Mouse (Mus musculus) induced T-regulatory cell, adult 2 months (primary cell): Measurements from ENCODE around the gene Bik.

Source experiments
- DNase-seq: peaks from one replicate; pipeline ENCODE4 v3.0.0-alpha.2; 2012; ENCODE audit warnings: low read depth

The Bik gene

DNA sequence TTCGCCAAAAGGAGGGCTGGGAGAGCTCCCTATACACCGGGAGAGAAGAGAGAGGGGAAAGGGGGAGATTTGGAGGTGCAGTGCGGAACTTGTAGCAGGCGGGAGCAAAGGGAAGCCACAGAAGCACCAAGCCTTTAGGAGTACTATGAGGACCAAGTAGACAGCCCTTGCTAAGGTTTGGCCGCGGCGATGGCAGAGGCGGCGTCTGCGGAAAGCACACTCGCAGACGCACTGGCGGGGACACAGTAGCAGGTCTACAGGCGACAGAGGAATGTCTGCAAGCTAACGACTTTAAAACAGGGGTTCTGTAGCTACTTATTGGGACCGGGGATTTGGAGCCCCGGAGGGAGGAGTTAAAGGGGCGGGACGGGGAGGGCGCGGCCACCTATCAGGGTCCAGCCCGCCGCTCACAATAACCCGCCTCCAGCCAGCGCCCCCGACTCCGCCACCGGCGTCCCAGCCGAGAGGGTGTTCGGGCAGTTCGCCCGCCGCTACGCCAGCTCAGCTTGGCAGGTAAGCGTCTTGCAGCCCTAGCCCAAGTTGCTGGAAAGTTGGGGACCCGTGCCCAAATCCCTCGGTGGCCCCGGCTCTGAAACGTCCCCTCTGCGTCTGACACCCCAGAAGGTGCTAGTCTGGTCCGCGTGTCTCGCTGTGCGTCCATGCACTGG, at the start of gene Bik:
Bik (plus strand) TSS at position 439 of the 668 bp plus-strand sequence.
- peak; percentile 72 for DNase-seq

DNA sequence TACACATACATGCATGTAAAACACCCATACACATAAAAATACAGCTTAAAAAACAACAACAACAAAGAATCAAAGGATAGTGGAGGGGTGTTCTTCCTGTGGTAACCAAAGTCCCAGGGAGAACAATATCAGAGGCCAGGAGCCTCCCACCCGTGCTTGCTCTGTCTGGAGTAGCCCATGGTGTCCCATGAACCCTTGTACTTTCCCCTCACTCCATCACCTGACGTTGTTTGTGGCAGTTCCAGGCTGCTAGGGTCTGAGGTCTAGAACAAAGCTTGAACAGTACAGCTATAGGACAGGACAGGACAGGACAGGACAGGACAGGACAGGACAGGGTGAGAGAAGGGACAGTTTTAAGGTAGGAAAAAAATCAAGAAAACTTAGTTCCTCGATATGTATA, 48.6 kb upstream of the Bik start:
- no peak for DNase-seq

DNA sequence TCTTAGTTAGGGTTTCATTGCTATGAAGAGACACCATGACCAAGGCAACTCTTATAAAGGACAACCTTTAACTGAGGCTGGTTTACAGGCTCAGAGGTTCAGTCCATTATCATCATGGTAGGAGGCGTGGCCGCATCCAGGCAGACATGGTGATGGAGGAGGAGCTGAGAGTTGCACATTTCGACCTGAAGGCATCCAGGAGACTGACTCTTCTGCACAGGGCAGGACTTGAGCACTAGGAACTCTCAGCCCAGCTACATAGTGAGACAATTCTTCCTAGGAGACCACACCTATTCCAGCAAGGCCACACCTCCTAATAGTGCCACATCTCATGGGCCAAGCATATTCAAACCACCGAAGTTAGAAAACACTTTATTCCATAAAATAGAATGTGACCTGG, 46.8 kb upstream of the Bik start:
- no peak for DNase-seq

GRCm38 (mm10) chr15:83481236-83481780, 45.4 kb upstream of the Bik start:
- DNase-seq = no peak

- no peak for DNase-seq
Measured at GRCm38 (mm10) chr15:83482645-83483224, 43.9 kb upstream of the Bik start.

- peak; percentile 70 for DNase-seq
Measured at GRCm38 (mm10) chr15:83483482-83483881, 43.2 kb upstream of the Bik start.

GRCm38 (mm10) chr15:83484311-83484710, 42.4 kb upstream of the Bik start:
- no peak for DNase-seq

- DNase-seq = no peak
Measured at GRCm38 (mm10) chr15:83487477-83488115, 39.1 kb upstream of the Bik start.

DNA sequence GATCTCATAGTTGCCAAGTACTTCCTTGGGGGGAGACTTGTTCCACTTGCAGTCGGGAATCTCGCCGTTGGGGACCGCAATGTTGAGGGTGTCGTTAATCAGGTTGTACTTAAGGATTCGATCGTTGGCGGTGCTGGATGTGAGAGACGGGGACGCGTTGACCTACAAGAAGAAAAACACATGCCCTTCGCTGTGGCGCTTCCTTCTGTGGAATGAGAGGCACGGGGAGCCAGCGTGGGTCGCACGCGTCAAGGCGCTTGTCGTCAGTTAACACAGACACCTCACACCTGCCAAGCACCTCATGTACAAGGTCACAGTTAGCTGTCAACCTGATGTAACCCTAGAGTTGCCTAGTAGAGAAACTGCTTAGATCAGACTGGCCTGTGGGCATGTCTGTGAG, 37.2 kb upstream of the Bik start:
- no peak for DNase-seq

- no peak for DNase-seq
Measured at GRCm38 (mm10) chr15:83491891-83492290, 34.8 kb upstream of the Bik start.

- DNase-seq = no peak
Measured at GRCm38 (mm10) chr15:83493856-83494571, 32.6 kb upstream of the Bik start.

- no peak for DNase-seq
Measured at GRCm38 (mm10) chr15:83494572-83494920, 32.1 kb upstream of the Bik start.

DNA sequence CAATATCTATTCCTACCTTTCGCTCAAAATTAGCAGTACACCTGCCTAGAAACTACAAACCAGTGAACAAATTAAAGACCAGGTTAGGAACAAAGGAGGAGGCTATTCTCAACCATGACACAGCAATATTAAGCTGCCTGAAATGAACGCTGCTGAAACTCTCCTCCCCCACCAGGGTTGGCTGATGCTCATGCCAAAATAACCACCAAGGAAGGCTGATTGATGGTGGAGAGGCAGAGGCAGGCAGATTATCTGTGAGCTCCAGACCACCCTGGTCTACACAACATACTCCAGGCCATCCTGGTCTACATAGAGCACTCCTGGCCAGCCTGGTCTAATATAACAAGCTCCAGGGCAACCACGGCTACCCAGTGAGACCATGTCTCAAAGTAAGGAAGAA, 31.5 kb upstream of the Bik start:
- DNase-seq = no peak

GRCm38 (mm10) chr15:83495787-83496367, 30.8 kb upstream of the Bik start:
- no peak for DNase-seq

DNA sequence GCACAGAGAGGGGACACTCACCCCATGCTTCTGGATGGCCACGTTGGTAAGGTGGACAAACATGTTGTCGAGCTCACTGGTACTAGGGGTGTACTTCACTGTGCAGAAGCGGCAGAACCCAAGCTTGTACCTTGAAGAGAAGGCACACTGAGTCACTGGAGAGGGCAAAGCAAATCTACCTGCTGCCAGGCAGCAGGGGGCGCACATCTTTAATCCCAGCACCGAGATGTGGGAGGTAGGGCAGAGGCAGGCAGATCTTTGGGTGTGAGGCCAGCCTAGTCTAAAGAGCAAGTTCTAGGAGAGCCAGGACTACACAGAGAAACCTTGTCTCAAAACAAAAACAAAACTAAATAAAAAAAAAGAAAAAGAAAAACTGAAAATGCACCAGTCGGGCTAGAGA, 29.4 kb upstream of the Bik start:
- DNase-seq = peak; percentile 33

GRCm38 (mm10) chr15:83499211-83499755, 27.4 kb upstream of the Bik start:
- no peak for DNase-seq

- DNase-seq = peak; percentile 79
Measured at GRCm38 (mm10) chr15:83500352-83500751, 26.3 kb upstream of the Bik start.

GRCm38 (mm10) chr15:83501483-83501882, 25.2 kb upstream of the Bik start:
- DNase-seq = peak; percentile 61

DNA sequence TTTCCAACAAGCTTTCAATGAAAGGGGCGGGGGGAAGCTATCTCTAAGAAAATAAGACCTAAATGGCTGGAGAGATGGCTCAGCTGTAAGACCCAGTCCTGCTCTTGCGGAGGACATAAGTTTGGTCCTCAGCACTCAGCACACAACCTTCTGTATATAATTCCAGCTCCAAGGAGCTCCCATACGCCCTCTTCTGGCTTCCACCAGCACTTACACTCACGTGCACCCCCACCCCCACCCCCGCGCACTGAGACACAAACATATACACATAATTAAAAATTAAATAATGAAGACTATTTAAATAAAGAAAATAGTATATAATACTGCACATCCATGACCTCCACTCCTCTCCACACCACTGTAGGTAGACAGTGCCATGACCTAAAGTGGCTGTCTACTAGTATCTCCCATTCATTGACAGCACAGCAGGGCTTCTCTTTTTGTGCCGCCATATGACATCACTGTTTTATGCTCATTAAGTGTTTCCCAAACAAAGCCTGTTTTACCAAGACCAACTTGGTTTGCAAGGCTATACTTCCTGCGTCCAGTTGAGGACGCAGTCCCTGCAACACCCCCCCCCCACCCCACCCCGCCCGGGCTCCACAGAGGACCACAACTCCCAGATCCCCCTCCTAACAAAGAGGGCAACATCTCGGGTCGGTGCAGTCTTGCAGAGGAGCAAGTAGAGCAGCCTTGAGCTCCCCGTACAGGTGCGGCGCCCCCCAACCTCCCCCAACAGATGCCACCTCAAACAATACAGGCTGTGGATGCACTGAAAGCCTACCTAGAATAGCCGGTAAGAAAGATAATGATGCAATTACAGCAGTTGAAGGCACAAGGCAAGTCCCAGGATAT, 16.5 kb upstream of the Bik start:
- no peak for DNase-seq

DNA sequence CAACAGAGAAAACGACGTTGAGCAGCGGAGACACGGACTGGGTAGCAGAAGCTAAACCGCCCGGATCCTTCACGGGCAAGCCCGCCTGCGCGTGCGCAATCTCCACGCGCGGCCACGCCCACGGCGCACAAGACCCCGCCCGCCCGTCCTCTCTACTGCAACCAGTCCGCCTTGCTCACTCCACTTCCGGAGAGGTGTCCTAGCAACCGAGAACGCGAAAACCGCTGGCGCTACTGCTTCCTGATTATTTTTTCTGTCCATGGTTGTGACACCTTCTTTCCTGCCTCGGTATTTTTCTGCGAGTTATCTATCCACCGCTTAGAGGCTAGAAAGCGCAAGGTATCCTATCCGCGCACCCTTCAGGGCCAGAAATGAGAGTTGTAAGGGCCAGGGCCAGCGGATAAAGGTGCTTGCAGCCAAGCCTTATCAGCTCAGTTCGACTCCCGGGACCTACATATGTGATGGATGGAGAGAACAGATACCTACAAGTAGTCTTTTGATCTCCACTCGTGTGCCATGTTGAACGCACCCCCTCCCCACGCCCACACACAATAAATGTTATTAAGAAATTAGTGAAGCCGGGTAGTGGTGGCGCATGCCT, 15.8 kb upstream of the Bik start, which contains the start of gene Ttll1:
Ttll1 (minus strand) TSS at position 89 of the 601 bp plus-strand sequence.
- DNase-seq = peak; percentile 96
